Mouse (Mus musculus) E14TG2a.4 (cell line): Measurements from ENCODE around the gene Ash1l.

Source experiments
- CTCF ChIP-seq: conservative IDR thresholded peaks from 2 replicates; pipeline ENCODE4 v1.5.1; 2014; ENCODE audit warnings: low read length
- NANOG ChIP-seq: IDR thresholded peaks from 2 replicates; pipeline ENCODE4 v1.6.1; 2014; ENCODE audit warnings: borderline replicate concordance, low read length, mixed read lengths
- POU5F1 ChIP-seq: IDR thresholded peaks from 2 replicates; pipeline ENCODE4 v1.6.1; 2014; ENCODE audit warnings: low read length, borderline replicate concordance

GRCm38 (mm10) chr3:88949786-88950575 lies 441 bp upstream of the Ash1l start:
- TF ChIP-seq NANOG, result no peak
- no peak for TF ChIP-seq POU5F1
- TF ChIP-seq CTCF, result no peak
